Mouse (Mus musculus) Muller cell, postnatal 12 days (primary cell): ENCODE results near the gene Smim20.

Source experiments
- DNase-seq: peaks from one replicate; pipeline ENCODE4 v3.0.0-alpha.2; 2015; ENCODE audit errors: inconsistent ontology term

The Smim20 gene

DNA sequence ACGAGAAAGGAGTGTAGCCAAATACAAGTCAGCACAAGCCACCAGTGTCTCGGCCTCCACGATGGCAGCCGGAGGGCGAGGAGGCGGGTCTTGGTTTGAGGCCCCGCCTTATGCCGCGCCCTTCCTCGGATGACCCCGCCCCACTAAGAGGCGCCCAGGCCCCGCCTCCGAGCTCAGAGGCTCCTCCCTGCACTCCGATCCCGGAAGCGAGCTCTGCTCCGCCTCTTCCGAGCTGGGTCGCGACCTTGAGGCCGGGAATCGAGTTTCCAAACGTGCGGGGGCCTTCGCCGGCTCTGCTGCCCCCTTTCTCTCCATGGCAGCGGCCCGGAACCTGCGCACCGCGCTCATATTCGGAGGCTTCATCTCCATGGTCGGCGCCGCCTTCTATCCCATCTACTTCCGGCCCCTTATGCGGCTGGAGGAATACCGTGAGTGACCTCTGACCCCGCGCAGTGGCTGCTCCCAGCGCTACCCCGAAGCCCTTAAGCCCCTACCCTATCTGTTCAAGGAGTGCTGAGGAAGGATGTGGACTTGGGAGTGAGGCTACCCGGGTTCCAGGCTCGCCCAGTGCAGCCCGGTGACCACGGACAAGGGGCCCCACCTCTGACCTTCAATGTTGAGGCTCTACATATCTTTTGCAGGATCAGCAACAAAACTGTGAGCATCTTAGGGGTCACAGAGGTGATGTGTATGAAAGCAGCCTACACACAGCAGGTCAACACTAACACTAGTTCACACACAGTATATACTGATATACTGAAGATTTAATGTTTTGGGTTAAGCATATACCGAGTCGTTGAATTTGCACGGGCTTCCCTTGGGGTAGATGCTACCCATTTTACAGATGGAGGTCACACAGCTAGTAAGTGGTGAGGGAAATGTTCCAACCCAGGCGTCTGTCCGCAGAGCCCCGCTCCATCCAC lies at the start of gene Smim20:
TSS of gene Smim20 (plus strand) at position 153 of the 923 bp plus-strand sequence.
- DNase-seq = peak; percentile 90

- DNase-seq = no peak
Measured at GRCm38 (mm10) chr5:53225434-53225833, 41.4 kb upstream of the Smim20 start.

GRCm38 (mm10) chr5:53230560-53230959 lies 36.3 kb upstream of the Smim20 start:
- no peak for DNase-seq

DNA sequence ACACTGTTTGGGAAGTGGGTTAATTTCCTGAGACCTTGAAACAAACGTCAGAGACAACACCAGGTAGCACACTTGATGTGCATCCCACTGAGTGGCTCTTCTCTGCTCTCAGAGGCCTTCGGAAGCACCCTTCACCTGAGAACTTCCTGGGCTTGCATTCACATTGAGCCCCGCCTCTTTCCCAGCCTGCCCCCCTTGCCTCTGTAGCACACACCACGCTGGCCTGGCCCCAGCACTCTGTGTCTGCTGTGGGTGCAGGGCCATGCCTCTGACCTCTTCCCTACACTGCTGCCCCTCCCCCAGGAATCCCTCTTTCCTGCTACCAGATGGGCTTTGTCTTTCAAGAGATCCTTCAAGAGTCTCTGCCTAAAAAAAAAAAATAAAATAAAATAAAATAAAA lies 31.3 kb upstream of the Smim20 start:
- DNase-seq = no peak

- peak; percentile 69 for DNase-seq
Measured at GRCm38 (mm10) chr5:53236136-53236535, 30.7 kb upstream of the Smim20 start.

- no peak for DNase-seq
Measured at GRCm38 (mm10) chr5:53236749-53237148, 30.1 kb upstream of the Smim20 start.

DNA sequence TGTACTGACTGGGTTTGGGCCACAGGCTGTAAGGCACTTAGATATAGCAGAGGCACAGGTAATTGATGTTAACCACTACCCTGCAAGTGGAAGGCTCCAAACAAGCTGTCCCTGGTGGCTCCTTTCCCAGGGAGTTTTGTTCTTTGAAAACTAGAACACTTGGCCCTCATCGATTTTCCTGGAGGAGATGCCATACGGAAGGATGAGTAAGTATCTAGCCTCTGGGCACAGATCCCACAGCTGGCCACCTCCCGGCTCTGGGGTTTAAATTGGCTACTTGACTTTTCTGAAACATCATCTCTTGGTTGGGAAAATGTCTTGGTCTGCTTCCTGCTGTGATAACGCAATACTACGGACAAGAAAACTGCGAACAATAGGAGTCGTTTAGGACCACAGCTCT lies 28.1 kb upstream of the Smim20 start:
- no peak for DNase-seq

- DNase-seq = no peak
Measured at GRCm38 (mm10) chr5:53239189-53239588, 27.7 kb upstream of the Smim20 start.

GRCm38 (mm10) chr5:53239831-53240440 lies 26.9 kb upstream of the Smim20 start:
- no peak for DNase-seq

GRCm38 (mm10) chr5:53241109-53241508 lies 25.8 kb upstream of the Smim20 start:
- DNase-seq = no peak

DNA sequence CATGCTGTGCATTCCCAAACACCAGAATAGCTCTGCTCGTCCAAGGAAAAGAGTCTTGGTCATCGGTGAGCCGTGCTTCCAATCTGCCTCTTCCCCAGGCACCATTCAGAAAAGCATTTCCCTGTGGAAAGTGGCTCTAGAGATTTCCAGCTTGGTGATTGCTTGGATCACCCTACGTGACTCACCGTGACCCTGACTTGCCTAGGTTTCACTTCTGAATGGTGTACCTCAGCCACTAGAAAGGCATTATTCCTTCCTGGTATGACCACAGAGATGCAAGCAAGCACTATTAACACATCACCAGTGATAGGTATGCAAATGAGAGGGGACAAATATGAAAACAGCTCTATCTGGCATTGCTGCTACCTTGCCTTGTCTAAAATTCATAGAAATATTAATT lies 24.9 kb upstream of the Smim20 start:
- no peak for DNase-seq

- DNase-seq = no peak
Measured at GRCm38 (mm10) chr5:53242865-53243499, 23.9 kb upstream of the Smim20 start.

GRCm38 (mm10) chr5:53243933-53244332 lies 22.9 kb upstream of the Smim20 start:
- no peak for DNase-seq

DNA sequence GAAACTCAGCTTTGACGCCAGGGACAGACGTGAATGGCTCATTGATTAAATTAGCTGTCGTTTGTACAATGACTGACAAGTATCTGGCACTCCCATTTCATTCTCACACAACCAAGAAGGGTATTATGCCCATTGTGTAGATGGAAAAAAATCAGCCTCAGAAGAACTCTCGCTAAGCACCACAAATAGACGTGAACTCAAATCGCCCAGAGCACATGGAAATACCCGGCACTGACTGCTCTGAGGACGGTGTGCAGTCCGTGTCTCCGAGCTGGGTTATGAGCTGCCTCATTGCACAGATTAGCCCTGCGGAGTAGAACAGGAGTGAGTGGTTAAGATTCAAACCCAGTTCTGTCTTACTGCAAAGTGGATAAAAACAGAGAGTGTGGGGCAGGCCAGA lies 18.4 kb upstream of the Smim20 start:
- DNase-seq = no peak

DNA sequence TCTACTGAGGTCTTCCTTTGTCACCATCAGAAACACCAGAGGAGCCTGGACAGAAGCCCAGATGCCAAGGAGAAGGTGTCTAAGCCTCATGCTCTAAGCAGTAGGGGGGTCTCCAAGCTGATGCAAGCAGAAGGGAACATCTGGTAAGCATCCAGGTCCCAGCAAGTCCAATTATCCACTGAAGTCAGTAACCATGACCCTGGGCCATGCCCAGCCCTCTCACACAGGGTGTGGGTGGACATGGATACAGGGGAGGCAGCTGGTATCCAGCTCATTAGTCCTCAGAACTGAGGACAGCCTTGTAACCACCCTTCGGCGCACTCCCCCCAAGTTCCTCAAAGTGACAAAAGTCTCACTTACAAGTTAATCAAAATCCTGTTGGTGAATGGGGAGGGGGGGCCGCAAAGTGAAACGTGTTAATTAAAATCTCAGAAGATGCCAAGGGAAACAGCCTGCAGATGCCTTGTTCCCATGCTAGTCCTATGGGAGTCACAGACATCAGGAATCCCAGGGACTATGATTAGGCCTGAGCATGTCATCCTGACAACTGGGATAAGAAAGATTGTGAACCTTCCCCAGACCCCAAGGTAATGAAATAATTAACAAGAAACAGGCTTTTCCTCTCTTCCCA lies 17.3 kb upstream of the Smim20 start:
- DNase-seq = peak; percentile 52

DNA sequence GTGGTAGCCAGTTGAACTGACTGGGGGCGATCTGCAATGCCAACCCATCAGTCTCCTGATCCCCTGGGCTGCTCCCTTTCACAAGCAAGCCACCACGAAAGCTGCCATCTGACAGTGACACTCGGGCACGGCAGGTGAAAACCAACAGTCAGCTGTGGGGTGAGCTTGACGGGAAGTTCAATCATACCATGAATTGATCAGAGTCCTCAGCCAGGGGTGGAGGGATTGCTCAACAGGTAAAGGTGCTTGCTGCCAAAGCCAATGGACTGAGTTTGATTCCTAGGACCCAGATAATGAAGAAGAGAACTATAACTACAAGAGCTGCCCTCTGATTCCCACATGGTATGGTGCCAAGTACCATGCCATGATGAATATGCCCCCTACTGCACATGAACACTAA lies 12.7 kb upstream of the Smim20 start:
- no peak for DNase-seq

DNA sequence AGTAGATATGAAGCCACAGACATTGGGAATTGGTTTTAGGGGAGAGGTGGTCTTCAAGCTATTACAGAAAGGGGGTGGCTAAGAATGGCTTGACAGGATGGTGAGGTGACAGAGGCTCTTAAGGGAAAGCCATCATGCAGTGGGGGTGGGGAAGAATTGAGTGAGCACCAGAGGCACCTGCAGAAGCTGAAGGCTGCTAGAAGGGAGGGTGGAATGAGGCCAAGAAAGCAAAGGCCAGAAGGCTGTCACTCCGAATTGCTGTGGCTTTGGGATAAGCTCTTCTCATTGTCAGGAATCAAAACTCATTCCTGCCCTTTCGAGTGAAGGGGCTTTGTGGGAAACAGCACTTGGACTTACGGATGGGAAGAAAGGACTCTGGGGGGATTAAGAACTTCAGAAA lies 12.1 kb upstream of the Smim20 start:
- DNase-seq = no peak

GRCm38 (mm10) chr5:53258038-53258786 lies 8.7 kb upstream of the Smim20 start:
- DNase-seq = peak; percentile 49

DNA sequence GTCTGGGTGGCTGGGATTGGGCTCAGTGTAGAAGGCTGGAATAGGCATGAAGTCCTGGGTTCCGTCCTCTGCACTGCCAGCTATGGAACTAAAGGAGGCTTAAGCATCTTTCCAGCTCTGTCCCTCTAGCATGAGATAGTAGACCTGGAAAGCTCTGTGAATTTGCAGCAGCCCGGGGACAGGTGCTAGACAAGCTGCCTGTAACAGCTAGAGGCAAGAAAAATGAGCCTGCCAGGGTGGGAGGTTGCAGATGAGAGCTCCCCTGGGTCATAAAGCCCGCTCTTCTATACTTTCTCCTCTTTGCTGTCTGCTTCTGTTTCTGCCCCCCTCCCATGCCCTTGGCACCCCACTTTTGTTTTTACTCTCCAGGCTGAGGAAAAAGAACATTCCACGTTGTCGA lies 7.0 kb upstream of the Smim20 start:
- no peak for DNase-seq

DNA sequence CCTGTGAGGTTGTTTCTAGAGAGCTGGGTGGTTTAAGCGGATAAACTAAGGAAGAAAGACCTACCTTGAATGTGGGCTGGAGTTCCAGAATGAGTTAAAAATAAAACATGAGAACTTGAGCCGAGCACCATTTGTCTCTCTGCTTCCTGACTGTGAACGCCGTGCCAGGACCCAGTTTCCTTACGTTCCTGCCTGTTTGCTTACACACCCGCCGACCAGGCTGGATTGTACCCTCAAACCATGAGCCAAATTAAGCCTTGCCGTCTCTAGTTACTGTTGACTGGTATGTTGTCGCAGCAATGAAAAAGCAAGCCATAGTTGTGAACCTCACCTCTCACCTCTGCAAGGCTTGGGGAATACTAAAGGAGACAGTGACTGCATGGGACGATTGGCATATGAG lies 4.9 kb upstream of the Smim20 start:
- DNase-seq = no peak

DNA sequence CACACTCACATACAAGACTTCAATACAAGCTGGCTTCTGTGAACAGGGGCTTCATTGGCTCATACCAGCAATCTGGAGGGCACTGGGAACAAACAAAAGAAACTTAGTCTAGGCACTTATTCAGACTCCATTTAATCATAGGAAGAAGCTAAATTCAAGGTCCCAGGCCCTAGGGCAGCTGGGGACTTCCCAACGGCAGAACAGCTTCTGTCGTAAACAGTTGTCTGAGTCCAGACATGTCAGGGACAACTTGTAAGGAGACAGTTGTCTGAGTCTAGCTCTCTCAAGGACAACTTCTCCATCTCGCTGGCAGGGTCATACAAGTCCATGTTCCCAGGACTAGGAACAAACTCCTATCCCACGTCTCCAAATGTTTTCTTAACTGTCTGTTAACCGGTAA lies 2.8 kb upstream of the Smim20 start:
- DNase-seq = no peak

DNA sequence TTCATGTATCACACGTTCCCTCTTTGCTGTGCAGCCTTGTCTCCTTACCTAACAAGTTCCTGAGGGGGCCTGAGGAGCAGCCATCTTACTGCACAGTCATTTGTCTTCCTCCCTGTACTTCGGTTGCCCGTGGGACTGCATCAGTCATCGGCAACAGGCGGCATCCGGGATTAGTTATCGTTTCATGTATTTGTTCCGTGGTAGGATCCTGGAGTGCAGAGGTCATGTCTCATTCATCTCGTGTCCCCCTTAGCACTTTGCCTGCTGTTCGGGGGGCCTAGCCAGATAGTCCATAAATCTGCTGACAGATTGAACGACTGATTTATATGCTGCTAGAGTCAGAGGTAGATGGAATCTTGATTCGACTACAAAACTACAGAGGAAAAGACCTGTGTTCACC lies 1.1 kb upstream of the Smim20 start:
- no peak for DNase-seq
